Mouse (Mus musculus): Measurements from ENCODE around the gene Ascl3.

DNA sequence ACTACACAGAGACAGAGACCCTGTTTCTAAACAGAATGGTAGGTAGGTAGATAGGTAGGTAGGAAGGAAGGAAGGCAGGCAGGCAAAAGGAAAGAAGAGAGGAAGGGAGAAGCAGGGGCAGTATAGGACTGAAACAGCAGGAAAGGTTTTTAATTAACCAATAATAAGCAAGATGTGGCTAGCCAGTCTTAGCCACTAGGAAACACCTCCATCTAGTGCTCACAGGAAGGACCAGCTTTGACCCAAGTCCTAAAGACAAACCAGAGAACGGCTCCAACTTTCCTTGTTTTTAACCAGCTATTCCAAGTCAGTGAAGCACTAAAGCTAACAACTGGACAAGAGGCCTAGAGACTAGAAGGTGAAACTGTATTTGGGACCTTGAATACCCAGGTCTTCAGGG is 16.2 kb upstream of the Ascl3 start:
- TF ChIP-seq SMC3 (IDR thresholded peaks at IDR 0.05; ENCODE audit: low read depth, low read length) (no peak), GABPA (IDR thresholded peaks at IDR 0.05; ENCODE audit: low read depth, low read length) (no peak)

Measured in MEL (cell line).